Mouse (Mus musculus) layer of hippocampus, adult 2 months (tissue): ENCODE data around the gene Serp2. TPM values are rescaled to one million over a fixed set of nuclear protein-coding genes. Genes with fewer than 3 reads are reported as not detected.

Experiments
- DNase-seq, 2 experiments: peaks; one replicate each; pipeline ENCODE4 v3.0.0; 2022; ENCODE audit warnings: low spot score in 2 of 2
- H3K27ac ChIP-seq: fragments of 200-600 bp; 2 replicates; pipeline ENCODE4 v1.8.1; 2022
- H3K4me3 ChIP-seq: fragments of 200-600 bp; 2 replicates; pipeline ENCODE4 v1.8.1; 2022; ENCODE audit warnings: mild to moderate bottlenecking
- CTCF ChIP-seq: fragments of 200-600 bp; conservative IDR thresholded peaks from 2 replicates; pipeline ENCODE4 v1.8.1; 2022; ENCODE audit warnings: antibody characterized with exemption, mild to moderate bottlenecking, moderate library complexity
- total RNA-seq, 2 experiments: library from RNA; stranded (reverse); gene quantifications; 2 replicates each; pipeline ENCODE4 v1.2.3; 2021

The Serp2 gene
- total RNA-seq, 2 experiments from 2014 or later: 142 to 158 TPM

- TF ChIP-seq CTCF: no peak
- DNase-seq: no peak
- no peak overlapping the region for H3K4me3 ChIP-seq
- no peak overlapping the region for H3K27ac ChIP-seq
Observed at GRCm38 (mm10) chr14:76592090-76592489, 35.4 kb upstream of the Serp2 start.

- Histone ChIP-seq H3K4me3 (no peak overlapping the region), H3K27ac (no peak overlapping the region)
- no peak for TF ChIP-seq CTCF
- no peak for DNase-seq
Observed at GRCm38 (mm10) chr14:76590134-76590533, 33.4 kb upstream of the Serp2 start.

GRCm38 (mm10) chr14:76589671-76590070, 33.0 kb upstream of the Serp2 start:
- Histone ChIP-seq H3K4me3 (no peak overlapping the region), H3K27ac (no peak overlapping the region)
- no peak for TF ChIP-seq CTCF
- no peak for DNase-seq

GRCm38 (mm10) chr14:76585831-76586405, 29.2 kb upstream of the Serp2 start:
- no peak for TF ChIP-seq CTCF
- DNase-seq: no peak
- no peak overlapping the region for H3K4me3 ChIP-seq
- no peak overlapping the region for H3K27ac ChIP-seq

- Histone ChIP-seq H3K4me3 (no peak overlapping the region), H3K27ac (no peak overlapping the region)
- DNase-seq: no peak
- no peak for TF ChIP-seq CTCF
Observed at GRCm38 (mm10) chr14:76583985-76584384, 27.3 kb upstream of the Serp2 start.

- DNase-seq: no peak
- TF ChIP-seq CTCF: no peak
- no peak overlapping the region for H3K27ac ChIP-seq
- no peak overlapping the region for H3K4me3 ChIP-seq
Observed at GRCm38 (mm10) chr14:76581974-76582922, 25.6 kb upstream of the Serp2 start.

GRCm38 (mm10) chr14:76579660-76580061, 23.0 kb upstream of the Serp2 start:
- no peak overlapping the region for H3K27ac ChIP-seq
- no peak for DNase-seq
- H3K4me3 ChIP-seq: no peak overlapping the region
- no peak for TF ChIP-seq CTCF

- DNase-seq: peak in 1 of 2 experiments; percentile 10
Observed at GRCm38 (mm10) chr14:76577840-76578239, 21.2 kb upstream of the Serp2 start.

GRCm38 (mm10) chr14:76570292-76570691, 13.6 kb upstream of the Serp2 start:
- DNase-seq: no peak
- TF ChIP-seq CTCF: no peak
- Histone ChIP-seq H3K4me3 (no peak overlapping the region), H3K27ac (no peak overlapping the region)

More at GRCm38 (mm10) chr14:76577840-76578239, 21.2 kb upstream of the Serp2 start:
- Histone ChIP-seq H3K4me3 (no peak overlapping the region), H3K27ac (no peak overlapping the region)
- no peak for TF ChIP-seq CTCF

GRCm38 (mm10) chr14:76569271-76569961, 12.7 kb upstream of the Serp2 start:
- Histone ChIP-seq H3K4me3 (no peak overlapping the region), H3K27ac (no peak overlapping the region)
- no peak for DNase-seq
- no peak for TF ChIP-seq CTCF

- no peak for DNase-seq
- H3K4me3 ChIP-seq: no peak overlapping the region
- no peak for TF ChIP-seq CTCF
- H3K27ac ChIP-seq: no peak overlapping the region
Observed at GRCm38 (mm10) chr14:76568548-76568947, 11.9 kb upstream of the Serp2 start.

GRCm38 (mm10) chr14:76567280-76567679, 10.6 kb upstream of the Serp2 start:
- H3K4me3 ChIP-seq: no peak overlapping the region
- no peak for TF ChIP-seq CTCF
- no peak overlapping the region for H3K27ac ChIP-seq
- DNase-seq: no peak

GRCm38 (mm10) chr14:76566711-76567110, 10.0 kb upstream of the Serp2 start:
- TF ChIP-seq CTCF: no peak
- Histone ChIP-seq H3K27ac (no peak overlapping the region), H3K4me3 (no peak overlapping the region)
- DNase-seq: no peak
